Mouse (Mus musculus) CH12.LX (cell line): ENCODE measurements around the gene Hist1h3f. TPM values are rescaled to one million over a fixed set of nuclear protein-coding genes. Genes with fewer than 3 reads are reported as not detected.
"Not testable (repeated sequence)": the region's sequence is repeated elsewhere in the genome, so short reads cannot be mapped to it uniquely, and the experiment has no call there.

Source experiments
- DNase-seq: peaks from one replicate; pipeline ENCODE4 v3.0.0-alpha.2; 2013; ENCODE audit errors: extremely low read depth
- H3K27ac ChIP-seq: 2 replicates; pipeline ENCODE4 v1.5.1; 2012; ENCODE audit warnings: low read depth, mild to moderate bottlenecking, control low read depth, moderate library complexity; ENCODE audit not compliant: insufficient read depth
- H3K27me3 ChIP-seq: replicated peaks from 2 replicates; pipeline ENCODE3; 2012; ENCODE audit warnings: inconsistent platforms
- H3K36me3 ChIP-seq, 2 experiments: replicated peaks in 1 of 2; 2 replicates each; pipeline versions ENCODE3 to v1.6.1; 2012; ENCODE audit warnings: inconsistent platforms in 1 of 2, low read length in 1 of 2, mild to moderate bottlenecking in 1 of 2, mixed read lengths in 1 of 2, moderate library complexity in 1 of 2; ENCODE audit not compliant: control insufficient read depth in 1 of 2, insufficient read depth in 1 of 2
- H3K4me1 ChIP-seq, 2 experiments: 2 replicates each; pipeline ENCODE4 v1.6.1; 2012; ENCODE audit warnings: inconsistent platforms in 1 of 2, moderate library complexity in 1 of 2; ENCODE audit not compliant: insufficient read depth in 2 of 2, control insufficient read depth in 1 of 2
- H3K4me2 ChIP-seq: 2 replicates; pipeline ENCODE4 v1.6.1; 2012; ENCODE audit warnings: low read depth, mild to moderate bottlenecking, control low read depth; ENCODE audit not compliant: poor library complexity, insufficient read depth, severe bottlenecking
- H3K4me3 ChIP-seq, 3 experiments: fragments of 150-350 bp in 1 of 3; sonication (generic) in 1 of 3; replicated peaks in 1 of 3; 2 replicates each; pipeline versions ENCODE3 to v1.5.1; 2011 to 2012; ENCODE audit warnings: low read depth in 2 of 3, low read length in 2 of 3, mild to moderate bottlenecking in 2 of 3, moderate library complexity in 2 of 3, control low read depth in 1 of 3, improper control_type of control experiment in 1 of 3, inconsistent platforms in 1 of 3, mixed read lengths in 1 of 3; ENCODE audit not compliant: poor library complexity in 1 of 3
- H3K79me2 ChIP-seq: replicated peaks from 2 replicates; pipeline ENCODE4 v1.6.1; 2012; ENCODE audit warnings: mild to moderate bottlenecking, moderate library complexity; ENCODE audit not compliant: control insufficient read depth, poor library complexity, insufficient read depth, severe bottlenecking; ENCODE audit errors: extremely low read depth
- H3K9ac ChIP-seq: 2 replicates; pipeline ENCODE4 v1.6.1; 2012; ENCODE audit warnings: low read depth, mild to moderate bottlenecking, control low read depth, moderate library complexity; ENCODE audit not compliant: insufficient read depth
- H3K9me3 ChIP-seq: replicated peaks from 2 replicates; pipeline ENCODE3; 2012; ENCODE audit warnings: low read length, inconsistent platforms, mixed read lengths
- CHD1 ChIP-seq: IDR thresholded peaks from 2 replicates; pipeline ENCODE4 v1.6.1; 2012; ENCODE audit warnings: low read depth, low read length, improper control_type of control experiment, inconsistent platforms
- CHD2 ChIP-seq: IDR thresholded peaks from 2 replicates; pipeline ENCODE4 v1.6.1; 2011; ENCODE audit warnings: low read length, improper control_type of control experiment
- CTCF ChIP-seq, 2 experiments: IDR thresholded peaks in 1 of 2; conservative IDR thresholded peaks in 1 of 2; 2 replicates each; pipeline ENCODE4 v1.5.1; 2011 to 2012; ENCODE audit warnings: low read depth in 2 of 2, low read length in 2 of 2, improper control_type of control experiment in 1 of 2, inconsistent platforms in 1 of 2, mild to moderate bottlenecking in 1 of 2, moderate library complexity in 1 of 2
- E2F4 ChIP-seq: IDR thresholded peaks from 2 replicates; pipeline ENCODE4 v1.6.1; 2011; ENCODE audit warnings: low read depth, low read length, improper control_type of control experiment; ENCODE audit not compliant: insufficient replicate concordance
- ELF1 ChIP-seq: IDR thresholded peaks from 2 replicates; pipeline ENCODE4 v1.6.1; 2014; ENCODE audit warnings: low read depth, mild to moderate bottlenecking, inconsistent platforms, low read length, improper control_type of control experiment
- IRF4 ChIP-seq: IDR thresholded peaks from 2 replicates; pipeline ENCODE4 v1.6.1; 2014; ENCODE audit warnings: low read depth, mild to moderate bottlenecking, inconsistent platforms, low read length, improper control_type of control experiment
- JUN ChIP-seq: IDR thresholded peaks from 2 replicates; pipeline ENCODE4 v1.6.1; 2011; ENCODE audit warnings: low read depth, mild to moderate bottlenecking, low read length, improper control_type of control experiment, moderate library complexity; ENCODE audit not compliant: insufficient read depth
- MAFK ChIP-seq: IDR thresholded peaks from 2 replicates; pipeline ENCODE4 v1.6.1; 2011; ENCODE audit warnings: low read length, improper control_type of control experiment; ENCODE audit not compliant: insufficient replicate concordance
- MAX ChIP-seq: IDR thresholded peaks from 2 replicates; pipeline ENCODE4 v1.6.1; 2011; ENCODE audit warnings: low read length, improper control_type of control experiment
- MAZ ChIP-seq: IDR thresholded peaks from 2 replicates; pipeline ENCODE4 v1.6.1; 2012; ENCODE audit warnings: low read depth, mild to moderate bottlenecking, inconsistent platforms, low read length, improper control_type of control experiment, moderate library complexity
- MEF2A ChIP-seq: IDR thresholded peaks from 2 replicates; pipeline ENCODE4 v1.6.1; 2014; ENCODE audit warnings: low read depth, mild to moderate bottlenecking, inconsistent platforms, low read length, improper control_type of control experiment, borderline replicate concordance
- MXI1 ChIP-seq: IDR thresholded peaks from 2 replicates; pipeline ENCODE4 v1.6.1; 2011; ENCODE audit warnings: mild to moderate bottlenecking, low read depth, low read length, improper control_type of control experiment
- MYC ChIP-seq: IDR thresholded peaks from 2 replicates; pipeline ENCODE4 v1.6.1; 2011; ENCODE audit warnings: low read depth, mild to moderate bottlenecking, improper control_type of control experiment, low read length
- NELFE ChIP-seq: IDR thresholded peaks from 2 replicates; pipeline ENCODE4 v1.6.1; 2011; ENCODE audit warnings: low read depth, low read length, improper control_type of control experiment
- NRF1 ChIP-seq: IDR thresholded peaks from 2 replicates; pipeline ENCODE4 v1.6.1; 2014; ENCODE audit warnings: low read depth, mild to moderate bottlenecking, inconsistent platforms, low read length, improper control_type of control experiment, moderate library complexity
- POLR2A ChIP-seq: IDR thresholded peaks from 2 replicates; pipeline ENCODE4 v1.6.1; 2011; ENCODE audit warnings: low read depth, mild to moderate bottlenecking, improper control_type of control experiment, low read length
- RAD21 ChIP-seq: IDR thresholded peaks from 2 replicates; pipeline ENCODE4 v1.6.1; 2011; ENCODE audit warnings: low read depth, mild to moderate bottlenecking, low read length, improper control_type of control experiment, moderate library complexity
- RCOR1 ChIP-seq: conservative IDR thresholded peaks from 2 replicates; pipeline ENCODE4 v1.6.1; 2012; ENCODE audit warnings: low read depth, mild to moderate bottlenecking, inconsistent platforms, low read length, improper control_type of control experiment
- SIN3A ChIP-seq: IDR thresholded peaks from 2 replicates; pipeline ENCODE4 v1.6.1; 2012; ENCODE audit warnings: low read length, improper control_type of control experiment, inconsistent platforms
- SMC3 ChIP-seq: IDR thresholded peaks from 2 replicates; pipeline ENCODE4 v1.6.1; 2011; ENCODE audit warnings: low read depth, low read length, improper control_type of control experiment
- TBP ChIP-seq: conservative IDR thresholded peaks from 2 replicates; pipeline ENCODE4 v1.6.1; 2011; ENCODE audit warnings: low read depth, low read length, improper control_type of control experiment
- TCF12 ChIP-seq: IDR thresholded peaks from 2 replicates; pipeline ENCODE4 v1.6.1; 2014; ENCODE audit warnings: low read depth, mild to moderate bottlenecking, inconsistent platforms, low read length, improper control_type of control experiment
- UBTF ChIP-seq: IDR thresholded peaks from 2 replicates; pipeline ENCODE4 v1.6.1; 2012; ENCODE audit warnings: low read depth, mild to moderate bottlenecking, inconsistent platforms, low read length, improper control_type of control experiment, moderate library complexity
- USF1 ChIP-seq: IDR thresholded peaks from 2 replicates; pipeline ENCODE4 v1.6.1; 2014; ENCODE audit warnings: low read depth, mild to moderate bottlenecking, inconsistent platforms, low read length, improper control_type of control experiment
- ZC3H11A ChIP-seq: IDR thresholded peaks from 2 replicates; pipeline ENCODE4 v1.6.1; 2012; ENCODE audit warnings: low read depth, mild to moderate bottlenecking, inconsistent platforms, low read length, improper control_type of control experiment
- ZKSCAN1 ChIP-seq: IDR thresholded peaks from 2 replicates; pipeline ENCODE4 v1.6.1; 2012; ENCODE audit warnings: low read depth, inconsistent platforms, low read length, improper control_type of control experiment, borderline replicate concordance
- ZMIZ1 ChIP-seq: IDR thresholded peaks from 2 replicates; pipeline ENCODE4 v1.6.1; 2012; ENCODE audit warnings: low read depth, mild to moderate bottlenecking, inconsistent platforms, low read length, improper control_type of control experiment
- ZNF384 ChIP-seq: IDR thresholded peaks from 2 replicates; pipeline ENCODE4 v1.6.1; 2012; ENCODE audit warnings: low read depth, low read length, improper control_type of control experiment, inconsistent platforms
- dilution Hi-C: fragments of 300-500 bp; cut with MboI; formaldehyde crosslinking; loops from 2 replicates; pipeline ENCODE4 v1.14.3; 2020; ENCODE audit warnings: low sequenced_read_pairs; ENCODE audit not compliant: extremely low pct_unique_long_range_greater_than_20kb, extremely low pct_ligation_motif_present
- in situ Hi-C: fragments of 300-500 bp; cut with MboI; formaldehyde crosslinking; loops from 3 replicates; pipeline ENCODE4 v1.14.3; 2019; ENCODE audit warnings: low sequenced_read_pairs, low pct_ligation_motif_present, low pct_unique_long_range_greater_than_20kb, mixed read lengths
- polyA plus RNA-seq: library from polyadenylated mRNA; unstranded; fragments of >175 nt; gene quantifications from 2 replicates; pipeline ENCODE4 v1.2.1, GENCODE M21; 2012; ENCODE audit warnings: low read depth; ENCODE audit not compliant: insufficient read length
- total RNA-seq, 2 experiments: library from RNA; depleted of rRNA; stranded (reverse); fragments of 300-350 nt in 1 of 2; fragments of >200 nt in 1 of 2; gene quantifications; 2 replicates each; pipeline ENCODE4 v1.2.3; 2012 to 2014

Gene Hist1h3f
- total and polyA plus RNA-seq, 3 experiments, result 0.30 to 553 (median 8.0) TPM

DNA sequence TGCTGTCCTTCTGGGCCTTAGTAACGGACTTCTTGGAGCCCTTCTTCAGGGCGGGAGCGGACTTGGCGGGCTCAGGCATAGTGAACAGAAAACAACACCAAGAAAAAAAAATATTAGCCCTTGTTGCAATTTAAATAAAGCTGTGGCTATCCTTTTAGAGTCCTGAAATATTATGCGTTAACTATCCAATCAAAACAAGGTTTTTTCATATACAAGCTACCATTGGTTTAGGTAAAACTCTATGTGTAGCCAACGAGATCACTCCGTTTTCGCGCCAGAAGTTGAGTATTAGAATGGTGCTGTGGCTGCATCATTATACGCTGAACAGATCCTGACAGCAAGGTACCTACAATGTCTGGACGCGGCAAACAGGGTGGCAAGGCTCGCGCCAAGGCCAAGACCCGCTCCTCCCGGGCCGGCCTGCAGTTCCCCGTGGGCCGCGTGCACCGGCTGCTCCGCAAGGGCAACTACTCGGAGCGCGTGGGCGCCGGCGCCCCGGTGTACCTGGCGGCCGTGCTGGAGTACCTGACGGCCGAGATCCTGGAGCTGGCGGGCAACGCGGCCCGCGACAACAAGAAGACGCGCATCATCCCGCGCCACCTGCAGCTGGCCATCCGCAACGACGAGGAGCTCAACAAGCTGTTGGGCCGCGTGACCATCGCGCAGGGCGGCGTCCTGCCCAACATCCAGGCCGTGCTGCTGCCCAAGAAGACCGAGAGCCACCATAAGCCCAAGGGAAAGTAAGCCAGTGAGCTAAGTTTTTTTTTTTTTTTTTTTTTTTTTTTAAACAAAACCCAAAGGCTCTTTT lies 10.1 kb upstream of the Hist1h3f start, which contains the start of gene Hist1h2af:
Gene Hist1h2af, plus strand, starts transcription at position 347 of the 808 bp plus-strand sequence.
- H3K9me3 ChIP-seq, in situ Hi-C loops, H3K27me3 ChIP-seq, dilution Hi-C loops, H3K79me2 ChIP-seq, H3K36me3 ChIP-seq: not testable (repeated sequence)
- peak; percentile 97 for TF ChIP-seq TBP
- TF ChIP-seq TCF12, result peak; percentile 81
- TF ChIP-seq CHD2, result peak; percentile 63
- TF ChIP-seq ZNF384, result peak; percentile 93
- TF ChIP-seq UBTF, result peak; percentile 49; the same call in 1 of the 2 replicates
- peak; percentile 85 for TF ChIP-seq NELFE
- peak; percentile 93 for TF ChIP-seq ZMIZ1
- peak; percentile 76; the same call in 1 of the 2 replicates for TF ChIP-seq CHD1
- peak; percentile 27; the same call in 1 of the 2 replicates for TF ChIP-seq MEF2A
- TF ChIP-seq SIN3A, result peak; percentile 89
- TF ChIP-seq MXI1, result peak; percentile 73; the same call in 1 of the 2 replicates
- peak; percentile 99 for TF ChIP-seq E2F4
- TF ChIP-seq POLR2A, result peak; percentile 86
- peak within 1 kb of the TSS; percentile 100 for H3K9ac ChIP-seq
- H3K27ac ChIP-seq, result peak within 1 kb of the TSS; percentile 93
- peaks cover 14 to 41% of the 10 kb centered on the region in 2 experiments for H3K4me1 ChIP-seq
- peak within 1 kb of the TSS; percentile 98 for H3K4me2 ChIP-seq
- peak within 1 kb of the TSS; percentile 42 to 63 (median 44) for H3K4me3 ChIP-seq
- peak; percentile 94 for DNase-seq

DNA sequence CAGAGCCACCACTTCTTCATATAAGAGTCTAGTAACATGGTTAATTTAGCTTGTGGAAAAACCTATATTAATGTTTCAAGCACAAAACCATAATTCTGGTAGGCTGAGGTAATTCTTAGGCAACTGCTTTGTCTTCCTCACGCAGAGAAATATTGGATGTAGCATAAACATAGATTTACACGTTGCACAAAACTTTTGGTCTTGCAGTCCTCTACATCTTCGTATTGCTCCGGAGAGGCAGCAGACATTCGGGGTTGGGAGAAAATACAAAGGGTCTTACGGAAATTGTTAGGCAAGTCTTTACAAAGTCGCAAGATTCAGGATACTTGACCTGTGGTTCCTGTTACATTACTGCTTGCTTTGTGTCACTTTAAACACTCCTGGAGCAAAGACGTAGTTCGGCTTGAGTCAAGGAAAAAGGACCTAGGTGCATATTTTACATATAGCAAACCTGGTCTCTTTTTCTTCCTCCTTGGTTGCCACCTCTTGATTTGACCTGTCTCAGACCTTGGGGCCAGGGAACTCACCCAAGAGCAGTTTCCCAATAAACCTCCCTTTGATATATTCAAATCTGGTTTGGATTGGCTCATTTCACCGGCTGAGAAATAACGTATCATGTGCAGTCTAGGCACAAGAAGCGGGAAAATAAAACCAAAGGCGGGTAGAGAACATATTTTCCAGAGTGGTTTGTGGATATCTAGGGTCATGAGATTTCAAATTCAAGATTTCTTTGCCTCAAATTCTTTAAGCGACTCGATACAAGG lies 9.3 kb upstream of the Hist1h3f start:
- in situ Hi-C loops (no loop called here), dilution Hi-C loops (no loop called here)
- peak overlapping the region; percentile 100 for H3K9ac ChIP-seq
- no peaks in the 10 kb centered on the region for H3K9me3 ChIP-seq
- no peaks in the 10 kb centered on the region for H3K36me3 ChIP-seq
- H3K4me2 ChIP-seq, result peak overlapping the region; percentile 98
- H3K4me1 ChIP-seq, result peaks cover 9 to 44% of the 10 kb centered on the region in 2 experiments; a peak in 3 of 4 replicates
- DNase-seq, result peak; percentile 86
- no peaks in the 10 kb centered on the region for H3K27me3 ChIP-seq
- H3K4me3 ChIP-seq, result peak overlapping the region; percentile 41 to 63 (median 42)
- peak overlapping the region; percentile 93 for H3K27ac ChIP-seq
- no peaks in the 10 kb centered on the region for H3K79me2 ChIP-seq
- TF ChIP-seq NRF1, result no peak
- no peak for TF ChIP-seq MAX
- TF ChIP-seq MEF2A, result no peak
- no peak; the same call in 1 of the 2 replicates for TF ChIP-seq UBTF
- no peak for TF ChIP-seq CTCF (conservative IDR thresholded peaks at IDR 0.05 in 1 of 2, IDR thresholded peaks at IDR 0.05 in 1 of 2; ENCODE audit: low read depth in 2 of 2, low read length in 2 of 2)
- TF ChIP-seq USF1, result no peak
- TF ChIP-seq JUN, result no peak
- no peak for TF ChIP-seq ZC3H11A
- TF ChIP-seq NELFE, result peak; percentile 31
- TF ChIP-seq IRF4, result no peak
- TF ChIP-seq MYC, result no peak
- no peak for TF ChIP-seq RCOR1
- TF ChIP-seq SMC3, result no peak
- no peak for TF ChIP-seq CHD1
- no peak for TF ChIP-seq ZKSCAN1
- TF ChIP-seq MAFK, result no peak
- no peak for TF ChIP-seq MAZ
- peak; percentile 51; the same call in 1 of the 2 replicates for TF ChIP-seq POLR2A
- no peak for TF ChIP-seq CHD2
- no peak for TF ChIP-seq ELF1
- no peak for TF ChIP-seq RAD21
- TF ChIP-seq ZMIZ1, result no peak; the same call in none of the 2 replicates
